Mouse (Mus musculus) heart, embryonic 14.5 days (tissue): ENCODE measurements around the gene Dpp8. TPM values are rescaled to one million over a fixed set of nuclear protein-coding genes. Genes with fewer than 3 reads are reported as not detected.

ENCODE experiments used
- ATAC-seq: fragments of 200-750 bp; cut with Nextera tagmentation; 2 replicates; pipeline ENCODE4 v1.8.0; 2017; ENCODE audit warnings: low read depth, moderate TSS enrichment; ENCODE audit not compliant: insufficient number of reproducible peaks, insufficient read depth, low FRiP score
- H3K27ac ChIP-seq, 2 experiments: fragments of 200-500 bp in 1 of 2; fragments of 300-500 bp in 1 of 2; sonication (generic) in 1 of 2; replicated peaks in 1 of 2; 2 replicates each; pipeline ENCODE4 v1.5.1; 2012 to 2014; ENCODE audit warnings: low read depth in 2 of 2, low read length in 2 of 2, control low read depth in 1 of 2, mild to moderate bottlenecking in 1 of 2, mixed read lengths in 1 of 2; ENCODE audit not compliant: control insufficient read depth in 1 of 2, insufficient read depth in 1 of 2
- H3K27me3 ChIP-seq: fragments of 300-500 bp; sonication (generic); 2 replicates; pipeline ENCODE4 v1.6.1; 2014; ENCODE audit warnings: mild to moderate bottlenecking, low read length, control low read depth; ENCODE audit not compliant: control insufficient read depth, insufficient read depth
- H3K36me3 ChIP-seq: fragments of 300-500 bp; sonication (generic); 2 replicates; pipeline ENCODE4 v1.6.1; 2014; ENCODE audit warnings: mild to moderate bottlenecking, control low read depth, low read length, mixed read lengths; ENCODE audit not compliant: control insufficient read depth, insufficient read depth
- H3K4me1 ChIP-seq, 2 experiments: fragments of 200-500 bp in 1 of 2; fragments of 300-500 bp in 1 of 2; sonication (generic) in 1 of 2; 2 replicates each; pipeline ENCODE4 v1.6.1; 2012 to 2014; ENCODE audit warnings: low read length in 2 of 2, control low read depth in 1 of 2, mixed read lengths in 1 of 2; ENCODE audit not compliant: control insufficient read depth in 2 of 2, insufficient read depth in 2 of 2
- H3K4me2 ChIP-seq: fragments of 300-500 bp; sonication (generic); 2 replicates; pipeline ENCODE4 v1.6.1; 2014; ENCODE audit warnings: mild to moderate bottlenecking, low read length
- H3K4me3 ChIP-seq, 2 experiments: fragments of 200-500 bp in 1 of 2; fragments of 300-500 bp in 1 of 2; sonication (generic) in 1 of 2; 2 replicates each; pipeline ENCODE4 v1.5.1; 2012 to 2014; ENCODE audit warnings: low read length in 2 of 2, mild to moderate bottlenecking in 2 of 2, control low read depth in 1 of 2, low read depth in 1 of 2, moderate library complexity in 1 of 2; ENCODE audit not compliant: control insufficient read depth in 1 of 2, insufficient read depth in 1 of 2
- H3K9ac ChIP-seq: fragments of 300-500 bp; sonication (generic); 2 replicates; pipeline ENCODE4 v1.6.1; 2014; ENCODE audit warnings: mild to moderate bottlenecking, low read length
- H3K9me3 ChIP-seq: fragments of 300-500 bp; sonication (generic); 2 replicates; pipeline ENCODE4 v1.6.1; 2016; ENCODE audit warnings: low read length, control low read depth; ENCODE audit not compliant: control insufficient read depth
- WGBS: fragments of 180-500 bp; shearing (Covaris S2); extraction: QIAGEN DNeasy Blood & Tissue Kit; methylation state at CpG from one replicate; pipeline ENCODE4 v1.1.7; 2014; 5-methylcytosine and 5-hydroxymethylcytosine counted together
- polyA plus RNA-seq: library from polyadenylated mRNA; unstranded; fragments of >200 nt; fragmentation: Nextera tagmentation; extraction: Ambion mirVana; gene quantifications from 2 replicates; pipeline ENCODE4 v1.2.1, GENCODE M21; 2014

The Dpp8 gene
- polyA plus RNA-seq, 1 experiment from 2014 or later, result 27.9 TPM

DNA sequence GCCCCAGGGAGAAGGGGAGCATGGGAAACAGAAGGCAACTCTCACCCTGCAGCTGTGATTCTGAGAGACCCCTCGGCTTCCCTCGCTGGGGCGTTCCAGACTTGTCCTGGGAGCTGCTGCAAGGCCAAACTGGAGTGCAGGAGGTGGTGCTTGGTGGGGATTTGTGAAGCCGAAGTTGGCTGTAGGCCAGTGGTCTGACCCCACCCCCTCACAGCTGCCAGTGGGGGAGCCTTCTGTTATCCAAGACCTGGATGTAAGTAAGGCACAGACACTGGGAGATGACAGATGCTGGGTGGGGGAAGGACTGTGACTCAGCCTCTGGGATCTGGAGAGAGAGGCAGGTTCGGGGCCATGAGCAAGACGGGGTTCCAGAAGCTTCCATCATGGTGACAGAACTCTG lies 62.0 kb downstream of the Dpp8 start:
- H3K27me3 ChIP-seq, result no peaks in the 10 kb centered on the region
- no peaks in the 10 kb centered on the region for H3K9me3 ChIP-seq
- H3K9ac ChIP-seq, result no peak overlapping the region
- no peak overlapping the region for H3K4me3 ChIP-seq
- peak; percentile 56 for ATAC-seq
- WGBS, result 10% methylated on average over 6 of the region's 6 CpGs
- H3K4me1 ChIP-seq, result peaks cover 6 to 9% of the 10 kb centered on the region in 2 experiments; a peak in 2 of 4 replicates
- 0 out of 2 replicates have a peak overlapping the region, but pooled peaks have one; percentile 0 for H3K4me2 ChIP-seq
- H3K36me3 ChIP-seq, result no peaks in the 10 kb centered on the region
- 0 out of 4 replicates have a peak overlapping the region, but pooled peaks of 1 of the 2 experiments have one; percentile 15 for H3K27ac ChIP-seq

DNA sequence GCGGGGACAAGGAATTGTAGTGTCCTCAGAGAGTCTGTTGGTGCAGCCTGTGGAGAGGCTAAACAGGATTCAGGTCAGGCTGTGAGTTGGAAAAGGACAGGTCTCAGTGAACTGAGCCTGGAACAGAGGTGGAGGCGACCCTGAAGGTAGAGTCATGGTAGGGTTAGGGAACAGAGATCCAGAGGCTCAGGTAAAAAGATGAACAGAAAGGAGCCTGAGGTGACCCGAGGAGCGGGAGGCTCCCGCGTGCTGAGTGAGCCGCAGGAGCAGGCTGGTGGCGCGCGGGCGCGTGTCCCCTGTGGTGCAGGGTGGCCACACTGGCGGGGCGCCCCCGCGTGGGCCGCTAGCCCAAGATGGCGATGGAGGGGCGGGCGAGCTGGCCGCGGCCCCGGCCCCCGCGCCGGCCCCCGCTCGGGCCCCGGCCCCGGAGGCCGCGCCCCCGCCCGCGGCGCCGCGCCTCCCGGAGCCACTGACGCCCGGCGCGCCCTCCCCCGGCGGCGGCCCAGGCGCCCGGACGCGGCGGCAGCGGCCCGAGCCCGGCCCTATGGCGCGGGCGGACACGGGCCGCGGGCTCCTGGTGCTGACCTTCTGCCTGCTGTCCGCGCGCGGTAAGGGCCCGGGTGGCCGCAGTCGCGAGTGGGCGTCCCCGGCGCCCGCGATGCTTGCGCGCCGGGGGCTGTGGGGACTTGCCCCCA lies 68.9 kb downstream of the Dpp8 start, which contains the start of gene Igdcc4:
Gene Igdcc4, plus strand, starts transcription at position 496 of the 695 bp plus-strand sequence.
- H3K4me2 ChIP-seq, result peak within 1 kb of the TSS; percentile 98
- peak within 1 kb of the TSS; percentile 58 to 88 for H3K4me3 ChIP-seq
- no peaks in the 10 kb centered on the region for H3K27me3 ChIP-seq
- H3K4me1 ChIP-seq, result peaks cover 0 to 12% of the 10 kb centered on the region in 2 experiments; a peak in 3 of 4 replicates
- H3K9me3 ChIP-seq, result peaks cover 5% of the 10 kb centered on the region
- H3K27ac ChIP-seq, result peak within 1 kb of the TSS; percentile 0 to 51; a peak in 2 of 4 replicates
- peak within 1 kb of the TSS; percentile 86 for H3K9ac ChIP-seq
- no peaks in the 10 kb centered on the region for H3K36me3 ChIP-seq
- ATAC-seq, result peak; percentile 24; the same call in 1 of the 2 replicates
- 2% methylated on average over 42 of the region's 76 CpGs for WGBS

DNA sequence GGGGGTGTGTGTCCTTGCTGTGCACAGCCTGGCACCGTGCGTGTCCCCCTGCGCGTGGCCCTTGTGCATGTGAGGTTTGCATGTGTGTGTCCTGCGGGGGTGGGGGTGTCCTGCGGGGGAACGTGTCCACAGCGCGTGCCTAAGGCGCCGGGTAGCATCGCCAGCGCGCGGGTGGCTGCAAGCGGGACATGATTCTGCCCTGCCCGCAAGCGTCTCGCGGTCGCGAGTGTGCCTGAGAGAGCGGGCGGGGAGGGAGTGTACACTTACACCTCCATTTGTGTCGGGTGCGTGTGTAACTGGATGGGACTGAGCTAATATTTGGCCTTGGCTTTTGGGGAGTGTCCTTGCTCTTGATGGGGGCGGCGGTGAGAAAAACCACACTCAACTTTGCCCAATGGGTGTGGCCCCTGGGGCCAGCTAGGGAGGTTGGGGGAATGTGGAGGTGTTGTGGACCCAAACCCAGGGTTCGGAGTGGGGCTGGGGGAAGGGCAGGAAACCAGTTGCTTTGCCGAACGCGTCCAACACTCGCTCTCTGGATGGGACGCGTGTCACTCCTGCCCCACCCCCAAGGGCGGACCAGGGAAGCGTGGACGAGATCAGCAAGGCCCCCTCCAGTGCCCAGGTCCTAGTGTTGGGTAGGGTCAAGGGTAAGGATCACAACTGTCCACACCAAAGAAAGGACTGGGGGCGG lies 69.6 kb downstream of the Dpp8 start:
- Histone ChIP-seq H3K4me2 (peak overlapping the region; percentile 98), H3K27me3 (no peaks in the 10 kb centered on the region), H3K36me3 (no peaks in the 10 kb centered on the region), H3K4me3 (peak overlapping the region; percentile 58 to 88), H3K27ac (peak overlapping the region; percentile 0 to 51; a peak in 2 of 4 replicates), H3K9me3 (peaks cover 5% of the 10 kb centered on the region), H3K4me1 (peaks cover 0 to 12% of the 10 kb centered on the region in 2 experiments; a peak in 3 of 4 replicates), H3K9ac (peak overlapping the region; percentile 86)
- ATAC-seq, result peak; percentile 20; the same call in 1 of the 2 replicates
- WGBS, result under 1% methylated on average over 39 of the region's 39 CpGs

DNA sequence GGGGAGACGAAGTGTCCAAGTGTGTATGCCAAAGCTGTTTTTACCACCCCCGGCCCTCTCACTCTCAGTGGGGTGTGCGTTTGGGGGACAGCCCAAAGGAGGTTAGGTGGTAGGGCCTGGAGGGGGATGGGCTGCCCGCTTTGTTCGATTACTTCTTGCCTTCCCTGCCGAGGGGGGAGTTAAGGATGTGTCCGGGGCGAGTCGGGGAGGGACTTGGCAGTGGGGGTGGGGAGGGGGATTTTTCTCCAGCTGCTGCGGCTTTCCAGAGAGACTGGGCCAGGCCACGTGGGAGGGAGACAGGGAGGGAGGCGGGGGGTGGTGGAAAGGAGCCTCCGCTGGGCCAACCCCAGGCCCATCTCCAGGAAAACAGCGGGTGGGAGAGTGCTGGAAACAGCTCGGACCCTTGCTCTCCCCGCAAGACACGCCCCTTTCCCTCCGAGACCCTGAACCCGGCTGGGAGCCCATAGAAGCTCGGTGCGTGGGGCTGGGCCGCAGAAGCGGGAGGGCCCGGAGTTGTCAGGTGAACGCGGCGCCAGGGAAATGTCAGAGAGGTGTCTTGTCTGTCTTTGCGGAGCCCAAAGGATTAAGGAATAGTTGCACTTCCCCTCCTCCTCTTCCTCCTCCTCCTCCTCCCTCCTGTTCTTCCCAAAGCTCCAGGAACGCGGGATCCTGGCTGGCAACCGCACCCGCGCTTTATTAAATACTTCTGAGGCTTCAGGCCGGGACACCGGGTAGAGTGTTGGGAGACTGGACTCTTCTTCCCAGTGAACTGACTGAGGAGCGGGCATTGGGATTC lies 70.4 kb downstream of the Dpp8 start:
- 5% methylated on average over 36 of the region's 36 CpGs for WGBS
- H3K27ac ChIP-seq, result peak overlapping the region in 1 of 2 experiments; percentile 51; a peak in 2 of 4 replicates
- no peaks in the 10 kb centered on the region for H3K27me3 ChIP-seq
- peak overlapping the region; percentile 98 for H3K4me2 ChIP-seq
- H3K4me3 ChIP-seq, result peak overlapping the region; percentile 58 to 88
- peaks cover 5% of the 10 kb centered on the region for H3K9me3 ChIP-seq
- H3K9ac ChIP-seq, result peak overlapping the region; percentile 86
- no peaks in the 10 kb centered on the region for H3K36me3 ChIP-seq
- peaks cover 0 to 12% of the 10 kb centered on the region in 2 experiments; a peak in 3 of 4 replicates for H3K4me1 ChIP-seq
- ATAC-seq, result 0 out of 2 replicates have a peak, but pooled peaks have one; percentile 18

DNA sequence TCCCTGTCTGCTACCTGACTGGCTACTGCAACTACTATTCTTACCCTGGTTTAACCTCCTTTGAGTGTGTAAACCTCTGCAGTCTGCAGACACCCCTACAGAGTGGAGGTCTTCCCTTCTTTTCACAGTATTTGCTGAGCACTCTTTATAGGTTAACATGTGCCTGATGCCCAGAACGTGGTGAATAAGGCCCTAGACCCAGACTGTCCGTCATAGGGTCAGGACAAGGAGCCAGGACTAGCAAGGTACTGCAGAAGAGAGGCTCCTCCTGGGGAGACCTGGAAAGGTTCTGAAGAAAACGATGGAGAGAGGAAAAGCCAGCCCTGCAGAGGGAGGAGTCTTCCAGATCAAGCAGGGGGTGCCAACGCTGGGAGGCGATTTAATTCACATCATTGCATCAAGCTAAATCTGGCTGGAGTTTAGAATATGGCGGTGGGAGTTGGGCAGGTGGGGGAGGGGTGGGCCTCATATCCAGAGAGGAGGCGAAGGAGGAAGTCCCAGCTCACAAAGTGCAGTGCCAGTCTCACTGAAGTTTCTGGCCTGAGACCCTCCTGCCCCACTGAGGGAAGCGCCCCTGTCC lies 71.0 kb downstream of the Dpp8 start:
- peak overlapping the region; percentile 58 to 88 for H3K4me3 ChIP-seq
- peak overlapping the region; percentile 98 for H3K4me2 ChIP-seq
- peaks cover 5% of the 10 kb centered on the region for H3K9me3 ChIP-seq
- no peak for ATAC-seq
- no peak overlapping the region for H3K27ac ChIP-seq
- peak overlapping the region; percentile 86 for H3K9ac ChIP-seq
- no peaks in the 10 kb centered on the region for H3K27me3 ChIP-seq
- H3K36me3 ChIP-seq, result no peaks in the 10 kb centered on the region
- WGBS, result 55% methylated on average over 8 of the region's 8 CpGs
- peaks cover 0 to 12% of the 10 kb centered on the region in 2 experiments; a peak in 3 of 4 replicates for H3K4me1 ChIP-seq

DNA sequence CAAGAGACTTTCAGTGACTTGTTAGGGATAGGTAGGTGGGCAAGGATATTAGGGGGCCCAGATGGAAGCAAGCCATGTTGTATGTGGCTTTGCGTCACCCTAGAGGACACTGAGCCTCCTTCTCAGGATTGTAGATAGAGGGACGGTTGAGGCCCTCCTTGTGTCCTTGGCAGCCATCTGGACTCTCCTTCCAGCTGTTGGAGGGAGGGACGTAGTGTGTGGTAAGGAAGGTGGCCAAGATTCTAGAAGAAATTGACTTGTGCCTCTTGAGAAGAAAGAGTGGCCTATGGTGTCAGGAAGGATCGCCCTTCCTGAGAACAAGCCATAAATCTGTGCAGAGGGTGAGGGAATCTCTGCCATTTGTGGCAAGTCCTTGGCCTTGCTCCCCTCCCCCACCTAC lies 74.6 kb downstream of the Dpp8 start:
- no peak overlapping the region for H3K27ac ChIP-seq

DNA sequence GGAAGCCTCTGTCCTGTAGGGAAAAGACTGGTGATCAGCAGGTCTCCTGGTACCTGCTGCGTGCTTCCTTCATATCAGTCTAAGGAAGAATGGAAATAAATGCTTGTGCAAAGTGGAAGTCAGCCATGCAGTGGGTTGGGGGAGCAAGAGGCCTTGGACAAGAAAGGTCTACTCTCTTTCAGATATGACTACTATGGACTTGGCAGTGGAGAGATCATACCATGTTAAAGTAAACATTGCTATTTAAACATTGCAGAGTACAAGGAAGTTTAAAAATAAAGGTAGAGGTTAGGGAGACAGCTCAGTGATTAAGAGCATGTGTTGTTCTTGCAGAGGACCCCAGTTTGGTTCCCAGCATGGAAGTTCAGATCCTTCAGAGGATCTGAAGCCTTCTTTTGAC lies 75.7 kb downstream of the Dpp8 start:
- H3K27me3 ChIP-seq, result no peaks in the 10 kb centered on the region
- no peaks in the 10 kb centered on the region for H3K9me3 ChIP-seq
- H3K4me2 ChIP-seq, result no peak overlapping the region
- no peak overlapping the region for H3K27ac ChIP-seq
- H3K36me3 ChIP-seq, result no peaks in the 10 kb centered on the region
- H3K4me1 ChIP-seq, result peaks cover 6 to 14% of the 10 kb centered on the region in 2 experiments
- no peak overlapping the region for H3K9ac ChIP-seq
- H3K4me3 ChIP-seq, result no peak overlapping the region
- WGBS, result 85% methylated on average over 1 of the region's 1 CpGs
- ATAC-seq, result no peak

More for the DNA sequence above, 74.6 kb downstream of the Dpp8 start:
- ATAC-seq, result no peak
- Histone ChIP-seq H3K4me2 (no peak overlapping the region), H3K4me3 (no peak overlapping the region), H3K9ac (no peak overlapping the region), H3K4me1 (peaks cover 6 to 22% of the 10 kb centered on the region in 2 experiments), H3K9me3 (no peaks in the 10 kb centered on the region), H3K36me3 (no peaks in the 10 kb centered on the region), H3K27me3 (no peaks in the 10 kb centered on the region)
- 89% methylated on average over 4 of the region's 4 CpGs for WGBS
